8 mouse cellular contexts compared by ENCODE assay signal in the genomic region with DNA sequence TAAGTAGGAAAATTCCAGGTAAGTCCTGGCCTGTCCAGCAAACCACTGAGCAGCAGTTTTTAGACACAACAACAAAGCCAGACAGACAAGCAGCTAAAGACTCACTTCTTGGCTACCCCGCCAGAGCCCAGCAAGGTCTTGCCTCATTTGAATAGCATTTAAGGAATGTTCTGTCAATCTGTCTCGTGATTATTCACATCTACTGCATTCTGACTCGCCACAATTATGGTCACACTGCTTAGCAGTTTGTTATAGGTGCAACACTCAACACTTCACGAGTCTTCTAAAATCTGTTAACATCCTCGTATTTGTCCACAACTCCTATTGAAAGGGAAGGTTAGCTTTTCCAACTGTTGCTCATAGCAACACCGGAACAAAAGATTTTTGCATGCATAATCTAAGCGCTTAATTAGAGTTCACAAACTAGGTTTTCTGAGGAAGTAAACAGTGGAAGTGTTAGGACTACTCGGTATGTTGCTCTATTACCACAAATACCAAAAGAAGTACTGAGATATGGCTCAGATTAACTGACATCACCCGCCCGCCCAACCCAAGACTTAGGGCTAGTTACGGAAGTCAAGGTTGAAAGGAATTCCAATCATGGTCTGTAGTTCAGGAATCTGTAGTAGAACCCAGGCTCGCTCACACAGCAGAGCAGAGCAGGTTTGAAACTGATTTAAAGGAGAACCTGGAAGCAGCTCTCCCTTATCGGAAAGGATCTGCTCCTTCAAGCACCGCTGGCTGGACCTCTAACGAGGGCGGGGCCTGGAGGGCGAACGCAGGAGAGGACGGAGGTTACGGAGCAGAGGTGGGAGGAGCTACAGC. TPM values are rescaled to one million over a fixed set of nuclear protein-coding genes. Genes with fewer than 3 reads are reported as not detected.
DNase-seq lines count a peak whose midpoint lies in the region; ATAC-seq and TF ChIP-seq lines count a peak whose summit lies in the region.

No protein-coding gene starts in this region.

- intact Hi-C loops in gastrocnemius, adult 2 months (cut with DNase I) = loop anchor here (2.0 kb wide), 1 partner anchor 14 kb away; no protein-coding TSS in a partner anchor

- no peak for TF ChIP-seq CTCF in ES-Bruce4 (IDR thresholded peaks at IDR 0.05; ENCODE audit: low read depth, low read length)
- TF ChIP-seq CTCF in gastrocnemius, adult 2 months (IDR thresholded peaks at IDR 0.05) = no peak

- peak overlapping the region; percentile 71 for H3K4me2 ChIP-seq in hindbrain, embryonic 14.5 days (replicated peaks)
- H3K4me2 ChIP-seq in liver, embryonic 12.5 days = peak overlapping the region; percentile 51

- H3K27ac ChIP-seq in ES-Bruce4 (ENCODE audit: insufficient read depth, low read length) = peak overlapping the region; percentile 76
- peak overlapping the region; percentile 80 for H3K27ac ChIP-seq in gastrocnemius, adult 2 months
- no peak overlapping the region for H3K27ac ChIP-seq in hindbrain, embryonic 14.5 days
- H3K27ac ChIP-seq in liver, embryonic 12.5 days = no peak overlapping the region

- 0 out of 2 replicates have a peak, but pooled peaks have one; percentile 39 for TF ChIP-seq EP300 in ES-Bruce4 (IDR thresholded peaks at IDR 0.05; ENCODE audit: insufficient read depth, low read depth, low read length)

- H3K9ac ChIP-seq in ES-Bruce4 (ENCODE audit: low read depth, poor library complexity, severe bottlenecking) = 0 out of 2 replicates have a peak overlapping the region, but pooled peaks have one; percentile 9
- peak overlapping the region; percentile 46 for H3K9ac ChIP-seq in hindbrain, embryonic 14.5 days
- H3K9ac ChIP-seq in liver, embryonic 12.5 days = no peak overlapping the region

- H3K36me3 ChIP-seq in ES-Bruce4 (ENCODE audit: control insufficient read depth, insufficient read depth, low read length, poor library complexity, severe bottlenecking) = no peaks in the 10 kb centered on the region
- no peaks in the 10 kb centered on the region for H3K36me3 ChIP-seq in hindbrain, embryonic 14.5 days (replicated peaks; ENCODE audit: control insufficient read depth, insufficient read depth)
- no peaks in the 10 kb centered on the region for H3K36me3 ChIP-seq in liver, embryonic 12.5 days

- 6% methylated on average over 20 of the region's 20 CpGs for WGBS in hindbrain, embryonic 14.5 days
- 34% methylated on average over 20 of the region's 20 CpGs for WGBS in liver, embryonic 12.5 days (ENCODE audit: insufficient replicate concordance)

- H3K27me3 ChIP-seq in ES-Bruce4 (ENCODE audit: control insufficient read depth, insufficient read depth, low read length, poor library complexity, severe bottlenecking) = no peaks in the 10 kb centered on the region
- H3K27me3 ChIP-seq in hindbrain, embryonic 14.5 days (ENCODE audit: control insufficient read depth, insufficient read depth, low read length) = no peaks in the 10 kb centered on the region
- no peaks in the 10 kb centered on the region for H3K27me3 ChIP-seq in liver, embryonic 12.5 days (replicated peaks)

- ATAC-seq in hindbrain, embryonic 14.5 days (ENCODE audit: low FRiP score) = peak; percentile 73; the same call in 1 of the 2 replicates
- ATAC-seq in liver, embryonic 12.5 days = no peak

- DNase-seq in adrenal gland, postnatal 4 days (ENCODE audit: low spot score in 2 of 2) = peak; percentile 21 to 43
- DNase-seq in gastrocnemius, adult 2 months = peak; percentile 85
- DNase-seq in hindbrain, embryonic 14.5 days (ENCODE audit: low spot score) = no peak
- DNase-seq in neural tube, embryonic 10.5 days (ENCODE audit: extremely low spot score, low spot score) = peak; percentile 52
- DNase-seq in right cerebral cortex, postnatal 4 days = no peak
- DNase-seq in frontal cortex, postnatal 25 days (ENCODE audit: low spot score in 2 of 2) = no peak

- no peaks in the 10 kb centered on the region for H3K4me1 ChIP-seq in ES-Bruce4 (ENCODE audit: control insufficient read depth, insufficient read depth, low read length)
- H3K4me1 ChIP-seq in hindbrain, embryonic 14.5 days (replicated peaks; ENCODE audit: control insufficient read depth, insufficient read depth, low read length) = peaks cover 8% of the 10 kb centered on the region
- H3K4me1 ChIP-seq in liver, embryonic 12.5 days = peaks cover 8% of the 10 kb centered on the region; the same call in 1 of the 2 replicates

- peak overlapping the region; percentile 9 for H3K4me3 ChIP-seq in ES-Bruce4 (ENCODE audit: low read depth, low read length)
- peak overlapping the region; percentile 71 for H3K4me3 ChIP-seq in gastrocnemius, adult 2 months
- H3K4me3 ChIP-seq in hindbrain, embryonic 14.5 days (replicated peaks; ENCODE audit: low read length) = peak overlapping the region; percentile 31
- peak overlapping the region; percentile 20; the same call in 1 of the 2 replicates for H3K4me3 ChIP-seq in liver, embryonic 12.5 days

- H3K9me3 ChIP-seq in ES-Bruce4 (replicated peaks; ENCODE audit: control insufficient read depth, insufficient read depth, low read length, poor library complexity, severe bottlenecking) = no peaks in the 10 kb centered on the region
- no peaks in the 10 kb centered on the region for H3K9me3 ChIP-seq in hindbrain, embryonic 14.5 days (ENCODE audit: control insufficient read depth, low read length)
- H3K9me3 ChIP-seq in liver, embryonic 12.5 days (replicated peaks) = no peaks in the 10 kb centered on the region

- no peak for TF ChIP-seq POLR2A in ES-Bruce4 (IDR thresholded peaks at IDR 0.05; ENCODE audit: insufficient read depth, low read length)

RNA-seq across cellular contexts. Expression of a gene that starts 16.4 kb away (rescaled TPM):
- polyA plus RNA-seq in ES-Bruce4 (2011; ENCODE audit: insufficient read depth, insufficient read length, low read depth, missing spikeins) = 42.2 and 43.0 TPM in 2 replicates
- total RNA-seq in adrenal gland, postnatal 4 days (2021) = 10 to 100 TPM; 30.8 to 35.5 TPM
- 1 to 10 TPM; 5.0 to 8.3 TPM for total RNA-seq in gastrocnemius, adult 2 months (2021)
- 7.3 and 7.7 TPM in 2 replicates for polyA plus RNA-seq in hindbrain, embryonic 14.5 days (2014; fragmentation: Nextera tagmentation; extraction: Ambion mirVana)
- polyA plus RNA-seq in liver, embryonic 12.5 days (2016; fragmentation: Nextera tagmentation; extraction: Ambion mirVana) = 4.7 and 5.0 TPM in 2 replicates

Comparison
In these comparisons a context has a peak if more than half of its experiments do, and no peak if none do; other contexts are left out.
1. H3K27ac ChIP-seq: peak in ES-Bruce4 (single experiment) and gastrocnemius, adult 2 months (single experiment); none in hindbrain, embryonic 14.5 days (single experiment) and liver, embryonic 12.5 days (single experiment).
2. H3K4me3 ChIP-seq: peak in every context shown above with its lines; median percentile 71 in gastrocnemius, adult 2 months; 31 in hindbrain, embryonic 14.5 days; 20 in liver, embryonic 12.5 days; 9 in ES-Bruce4.
3. DNase-seq: peak in adrenal gland, postnatal 4 days (2 of 2), gastrocnemius, adult 2 months (single experiment) and neural tube, embryonic 10.5 days (single experiment); none in hindbrain, embryonic 14.5 days (single experiment), right cerebral cortex, postnatal 4 days (single experiment) and frontal cortex, postnatal 25 days (0 of 2).